ENCODE assay signal across 21 mouse cellular contexts in the genomic region with DNA sequence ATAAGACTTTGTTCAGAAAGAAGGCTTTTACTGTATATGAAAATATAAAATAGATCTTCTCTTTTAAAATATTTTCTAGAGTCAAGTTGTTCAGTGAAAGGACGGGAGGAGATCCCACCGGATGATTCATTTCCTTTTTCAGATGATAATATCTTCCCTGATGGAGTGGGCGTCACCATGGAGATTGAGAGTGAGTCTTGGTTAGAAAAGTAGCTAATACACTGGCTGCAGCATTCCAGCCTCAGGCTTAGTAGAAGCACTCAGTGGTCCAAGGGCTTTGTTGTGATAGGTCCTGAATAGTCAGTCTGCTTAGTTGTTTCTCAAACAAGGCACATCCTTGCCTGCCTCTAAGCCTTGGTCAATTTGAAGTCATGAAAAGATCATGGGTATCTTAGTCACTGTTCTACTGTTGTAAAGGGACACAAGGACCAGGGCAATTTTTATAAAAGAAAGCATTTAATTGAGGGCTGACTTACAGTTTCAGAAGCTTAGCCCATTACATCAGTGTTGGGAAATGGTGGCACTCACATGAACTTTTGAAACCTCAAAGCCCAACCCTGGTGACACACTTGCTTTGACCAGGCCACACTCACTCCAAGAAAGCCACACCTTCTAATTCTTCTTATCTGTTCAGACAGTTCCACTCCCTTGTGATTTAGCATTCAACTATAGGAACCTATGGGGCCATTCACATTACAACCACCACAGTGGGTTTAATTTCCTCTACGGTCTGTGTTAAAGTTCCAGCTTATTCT. TPM values are rescaled to one million over a fixed set of nuclear protein-coding genes. Genes with fewer than 3 reads are reported as not detected.
DNase-seq lines count a peak whose midpoint lies in the region; ATAC-seq and TF ChIP-seq lines count a peak whose summit lies in the region.
"Had no signal": no experiment of that assay in that cellular context is flagged by ENCODE, and none has a peak within 500 bp of the region (broad histone marks: within the 10 kb centered on the region; RNA-seq: fewer than 3 reads in every experiment).

No protein-coding gene starts in this region.

- no peak overlapping the region for H3K9ac ChIP-seq in midbrain, embryonic 11.5 days (ENCODE audit: low read length)
- H3K9ac ChIP-seq: embryonic facial prominence, embryonic 13.5 days; forebrain, postnatal 0 days; heart, embryonic 15.5 days; liver, embryonic 14.5 days; stomach, embryonic 15.5 days had no signal

- H3K4me3 ChIP-seq in midbrain, embryonic 11.5 days (ENCODE audit: low read depth, low read length) = no peak overlapping the region
- H3K4me3 ChIP-seq in midbrain, embryonic 10.5 days = no peak overlapping the region
- H3K4me3 ChIP-seq in G1E (ENCODE audit: low read depth, low read length) (no peak overlapping the region), myocyte (no peak overlapping the region)
- H3K4me3 ChIP-seq: embryonic facial prominence, embryonic 13.5 days; heart, embryonic 15.5 days; hindbrain, embryonic 10.5 days; stomach, embryonic 15.5 days had no signal

- H3K79me2 ChIP-seq in myocyte (ENCODE audit: control insufficient read depth, insufficient read depth) = no peaks in the 10 kb centered on the region

- H3ac ChIP-seq in myocyte (ENCODE audit: control insufficient read depth, insufficient read length) = no peak overlapping the region

- WGBS in midbrain, embryonic 11.5 days = 85% methylated on average over 4 of the region's 4 CpGs
- WGBS in midbrain, embryonic 10.5 days = 83% methylated on average over 4 of the region's 4 CpGs

- TF ChIP-seq CTCF in G1E (IDR thresholded peaks at IDR 0.05; ENCODE audit: low read depth, low read length) = no peak

- H3K4me2 ChIP-seq in midbrain, embryonic 11.5 days = no peak overlapping the region
- peak overlapping the region; percentile 59 for H3K4me2 ChIP-seq in myocyte (ENCODE audit: low read depth)
- H3K4me2 ChIP-seq: embryonic facial prominence, embryonic 13.5 days; heart, embryonic 15.5 days; stomach, embryonic 15.5 days had no signal

- H3K27me3 ChIP-seq in midbrain, embryonic 11.5 days (ENCODE audit: control insufficient read depth, insufficient read depth, low read length) = no peaks in the 10 kb centered on the region
- no peaks in the 10 kb centered on the region for H3K27me3 ChIP-seq in midbrain, embryonic 10.5 days (ENCODE audit: low read depth, poor library complexity, severe bottlenecking)
- H3K27me3 ChIP-seq in G1E (ENCODE audit: insufficient read depth, low read length) (no peaks in the 10 kb centered on the region), myocyte (ENCODE audit: control insufficient read depth, insufficient read depth, insufficient read length) (no peaks in the 10 kb centered on the region)
- H3K27me3 ChIP-seq: embryonic facial prominence, embryonic 13.5 days; heart, embryonic 15.5 days; stomach, embryonic 15.5 days had no signal

- TF ChIP-seq POLR2A in myocyte (IDR thresholded peaks at IDR 0.05; ENCODE audit: insufficient read length, low read depth) = no peak

- H3K9me3 ChIP-seq in midbrain, embryonic 11.5 days (ENCODE audit: control insufficient read depth, low read length) = no peaks in the 10 kb centered on the region
- no peaks in the 10 kb centered on the region for H3K9me3 ChIP-seq in midbrain, embryonic 10.5 days (replicated peaks)
- no peaks in the 10 kb centered on the region for H3K9me3 ChIP-seq in G1E (replicated peaks)
- H3K9me3 ChIP-seq: embryonic facial prominence, embryonic 13.5 days; heart, embryonic 15.5 days; hindbrain, embryonic 10.5 days; stomach, embryonic 15.5 days had no signal

- H3K4me1 ChIP-seq in midbrain, embryonic 11.5 days (ENCODE audit: control insufficient read depth, insufficient read depth, low read length) = no peaks in the 10 kb centered on the region
- no peaks in the 10 kb centered on the region for H3K4me1 ChIP-seq in midbrain, embryonic 10.5 days
- H3K4me1 ChIP-seq in G1E (ENCODE audit: insufficient read depth, low read depth, low read length) = peaks cover 24% of the 10 kb centered on the region
- H3K4me1 ChIP-seq: embryonic facial prominence, embryonic 13.5 days; heart, embryonic 15.5 days; hindbrain, embryonic 10.5 days; stomach, embryonic 15.5 days had no signal

- no peak overlapping the region for H3K27ac ChIP-seq in midbrain, embryonic 11.5 days (ENCODE audit: low read depth, low read length)
- H3K27ac ChIP-seq in midbrain, embryonic 10.5 days (replicated peaks) = no peak overlapping the region
- H3K27ac ChIP-seq: embryonic facial prominence, embryonic 13.5 days; heart, embryonic 15.5 days; hindbrain, embryonic 10.5 days; liver, embryonic 14.5 days; stomach, embryonic 15.5 days had no signal

- ATAC-seq in midbrain, embryonic 11.5 days (ENCODE audit: low FRiP score) = no peak
- peak; percentile 97 for ATAC-seq in G1E (ENCODE audit: extremely low read depth, insufficient number of reproducible peaks, low FRiP score, poor library complexity, severe bottlenecking)
- ATAC-seq: forebrain, postnatal 0 days had no signal

- no peaks in the 10 kb centered on the region for H3K36me3 ChIP-seq in midbrain, embryonic 11.5 days (ENCODE audit: control insufficient read depth, insufficient read depth, low read length)
- H3K36me3 ChIP-seq in midbrain, embryonic 10.5 days = no peaks in the 10 kb centered on the region
- H3K36me3 ChIP-seq in G1E (replicated peaks) = no peaks in the 10 kb centered on the region
- H3K36me3 ChIP-seq in myocyte (ENCODE audit: control insufficient read depth, insufficient read depth) = no peaks in the 10 kb centered on the region
- H3K36me3 ChIP-seq: embryonic facial prominence, embryonic 13.5 days; heart, embryonic 15.5 days; hindbrain, embryonic 10.5 days; stomach, embryonic 15.5 days had no signal

- DNase-seq in midbrain, embryonic 11.5 days (ENCODE audit: low spot score, missing footprints) = peak; percentile 39
- DNase-seq in midbrain, embryonic 10.5 days (ENCODE audit: low spot score) = no peak
- peak; percentile 9 for DNase-seq in G1E (ENCODE audit: low spot score)
- DNase-seq in brain, adult 2 months (ENCODE audit: low read depth, low spot score) = peak; percentile 52
- no peak for DNase-seq in gastrocnemius, adult 18-20 months (ENCODE audit: low spot score)
- DNase-seq in heart, adult 9 months (ENCODE audit: low spot score in 2 of 2) = no peak
- DNase-seq: adrenal gland, postnatal 36 days; cerebellum, adult 8-10 months; forebrain, postnatal 0 days; layer of hippocampus, postnatal 36 days; spleen, adult 18-20 months had no signal

TF ChIP-seq in myocyte, 11 proteins besides CTCF, POLR2A, EP300 and RAD21:
- TF ChIP-seq TCF12 (IDR thresholded peaks at IDR 0.05; ENCODE audit: insufficient read depth, poor library complexity, severe bottlenecking) (no peak), E2F4 (IDR thresholded peaks at IDR 0.05; ENCODE audit: insufficient read depth) (no peak), CEBPB (IDR thresholded peaks at IDR 0.05; ENCODE audit: insufficient read depth, poor library complexity, severe bottlenecking) (0 out of 2 replicates have a peak, but pooled peaks have one; percentile 56)

RNA-seq across cellular contexts. Expression of gene Cd200r3, which starts 8.1 kb away (rescaled TPM):
- polyA plus RNA-seq in midbrain, embryonic 11.5 days (2014; fragmentation: Nextera tagmentation; extraction: Ambion mirVana) = not detected in 2 replicates
- polyA plus RNA-seq in midbrain, embryonic 10.5 days (2016; fragmentation: Nextera tagmentation; extraction: Ambion mirVana) = not detected in 2 replicates
- total RNA-seq in G1E (2014; fragmentation: Nextera tagmentation) (10.5 and 12.6 TPM in 2 replicates), G1E (2017) (147 and 159 TPM in 2 replicates)
- polyA plus RNA-seq in G1E (2012) (0.06 and 0.11 TPM in 2 replicates), myocyte (2012; fragmentation: generic; extraction: Trizol) (not detected)
- not detected for total RNA-seq in gastrocnemius, adult 18-20 months (2021)
- total RNA-seq: adrenal gland, postnatal 36 days; forebrain, postnatal 0 days; layer of hippocampus, postnatal 36 days had no signal
- polyA plus RNA-seq: embryonic facial prominence, embryonic 13.5 days; gonadal fat pad, adult 2 months; hindbrain, embryonic 10.5 days; kidney, embryonic 14.5 days; limb, embryonic 11.5 days; neural tube, embryonic 14.5 days had no signal

Comparison
In these comparisons a context has a peak if more than half of its experiments do, and no peak if none do; other contexts are left out.
1. DNase-seq: peak in midbrain, embryonic 11.5 days (single experiment), G1E (single experiment) and brain, adult 2 months (single experiment); none in midbrain, embryonic 10.5 days (single experiment), gastrocnemius, adult 18-20 months (single experiment) and heart, adult 9 months (0 of 2).